Mouse (Mus musculus): Measurements from ENCODE around the gene Zmym6.
A peak's percentile ranks its signal among the peaks of the same experiment; 100 is the strongest.
"Not testable (repeated sequence)": the region's sequence is repeated elsewhere in the genome, so short reads cannot be mapped to it uniquely, and the experiment has no call there.

Zmym6 gene

GRCm38 (mm10) chr4:127076875-127077548, at the start of gene Zmym6:
Gene Zmym6 (plus strand): TSS chr4:127077383.
- DNase-seq (ENCODE audit: low spot score in 2 of 2): peak; percentile 90 to 94

- DNase-seq (ENCODE audit: low spot score in 2 of 2): no peak
These were observed 40.0 kb upstream of the Zmym6 start for GRCm38 (mm10) chr4:127037158-127037557.

- no peak for DNase-seq (ENCODE audit: low spot score in 2 of 2)
These were observed 39.0 kb upstream of the Zmym6 start for GRCm38 (mm10) chr4:127037908-127038827.

GRCm38 (mm10) chr4:127038828-127039349, 38.3 kb upstream of the Zmym6 start:
- no peak for DNase-seq (ENCODE audit: low spot score in 2 of 2)

- no peak for DNase-seq (ENCODE audit: low spot score in 2 of 2)
These were observed 37.2 kb upstream of the Zmym6 start for GRCm38 (mm10) chr4:127039871-127040483.

GRCm38 (mm10) chr4:127043540-127043939, 33.6 kb upstream of the Zmym6 start:
- no peak for DNase-seq (ENCODE audit: low spot score in 2 of 2)

GRCm38 (mm10) chr4:127051121-127051520, 26.1 kb upstream of the Zmym6 start:
- DNase-seq (ENCODE audit: low spot score in 2 of 2): no peak

GRCm38 (mm10) chr4:127053071-127053470, 24.1 kb upstream of the Zmym6 start:
- DNase-seq (ENCODE audit: low spot score in 2 of 2): no peak

GRCm38 (mm10) chr4:127054522-127055198, 22.5 kb upstream of the Zmym6 start:
- no peak for DNase-seq (ENCODE audit: low spot score in 2 of 2)

- DNase-seq (ENCODE audit: low spot score in 2 of 2): peak; percentile 75 to 80
These were observed 16.4 kb upstream of the Zmym6 start, which contains the start of gene Zmym1 for GRCm38 (mm10) chr4:127060585-127061290. Gene Zmym1 (minus strand): TSS chr4:127061152.

GRCm38 (mm10) chr4:127064051-127064450, 13.1 kb upstream of the Zmym6 start:
- no peak for DNase-seq (ENCODE audit: low spot score in 2 of 2)

- DNase-seq (ENCODE audit: low spot score in 2 of 2): no peak
These were observed 2.3 kb upstream of the Zmym6 start for GRCm38 (mm10) chr4:127074915-127075314.

GRCm38 (mm10) chr4:127080806-127081205, 3.6 kb downstream of the Zmym6 start:
- DNase-seq (ENCODE audit: low spot score in 2 of 2): no peak

GRCm38 (mm10) chr4:127083131-127083530, 5.9 kb downstream of the Zmym6 start:
- no peak for DNase-seq (ENCODE audit: low spot score in 2 of 2)

GRCm38 (mm10) chr4:127085761-127086160, 8.6 kb downstream of the Zmym6 start:
- DNase-seq (ENCODE audit: low spot score in 2 of 2): no peak

- DNase-seq (ENCODE audit: low spot score in 2 of 2): no peak
These were observed 14.0 kb downstream of the Zmym6 start for GRCm38 (mm10) chr4:127091188-127091587.

GRCm38 (mm10) chr4:127095090-127095489, 17.9 kb downstream of the Zmym6 start:
- no peak for DNase-seq (ENCODE audit: low spot score in 2 of 2)

- DNase-seq (ENCODE audit: low spot score in 2 of 2): not testable (repeated sequence)
These were observed 22.4 kb downstream of the Zmym6 start for GRCm38 (mm10) chr4:127099552-127099951.

GRCm38 (mm10) chr4:127107566-127107965, 30.4 kb downstream of the Zmym6 start:
- no peak for DNase-seq (ENCODE audit: low spot score in 2 of 2)

GRCm38 (mm10) chr4:127110570-127110969, 33.4 kb downstream of the Zmym6 start:
- no peak for DNase-seq (ENCODE audit: low spot score in 2 of 2)

- DNase-seq (ENCODE audit: low spot score in 2 of 2): no peak
These were observed 46.2 kb downstream of the Zmym6 start, which contains the start of gene Tmem35b for GRCm38 (mm10) chr4:127123391-127123790. Gene Tmem35b (plus strand): TSS chr4:127123691.
